Mouse (Mus musculus) limb, embryonic 10.5 days (tissue): ENCODE data around the gene Hnrnpl. TPM values are rescaled to one million over a fixed set of nuclear protein-coding genes. Genes with fewer than 3 reads are reported as not detected.
A peak's percentile ranks its signal among the peaks of the same experiment; 100 is the strongest.

Experiments
- DNase-seq: peaks from one replicate; pipeline ENCODE4 v3.0.0-alpha.2; 2017; ENCODE audit warnings: low spot score
- H3K27ac ChIP-seq: fragments of 300-500 bp; sonication (generic); 2 replicates; pipeline ENCODE4 v1.5.1; 2016; ENCODE audit warnings: mild to moderate bottlenecking
- H3K27me3 ChIP-seq: fragments of 300-500 bp; sonication (generic); 2 replicates; pipeline ENCODE4 v1.6.1; 2016; ENCODE audit warnings: low read depth, mild to moderate bottlenecking; ENCODE audit not compliant: poor library complexity, severe bottlenecking
- H3K36me3 ChIP-seq: fragments of 300-500 bp; sonication (generic); 2 replicates; pipeline ENCODE4 v1.6.1; 2016; ENCODE audit warnings: mild to moderate bottlenecking, moderate library complexity
- H3K4me1 ChIP-seq: fragments of 300-500 bp; sonication (generic); 2 replicates; pipeline ENCODE4 v1.6.1; 2016
- H3K4me3 ChIP-seq: fragments of 300-500 bp; sonication (generic); 2 replicates; pipeline ENCODE4 v1.5.1; 2016; ENCODE audit warnings: mild to moderate bottlenecking, moderate library complexity
- H3K9me3 ChIP-seq: fragments of 300-500 bp; sonication (generic); replicated peaks from 2 replicates; pipeline ENCODE4 v1.6.1; 2016; ENCODE audit warnings: mild to moderate bottlenecking
- WGBS: fragments of 180-500 bp; shearing (Covaris S2); methylation state at CpG from one replicate; pipeline ENCODE4 v1.1.7; 2016; 5-methylcytosine and 5-hydroxymethylcytosine counted together
- polyA plus RNA-seq: library from polyadenylated mRNA; unstranded; fragments of >200 nt; fragmentation: Nextera tagmentation; extraction: Ambion mirVana; gene quantifications from 2 replicates; pipeline ENCODE4 v1.2.1, GENCODE M21; 2016

Gene Hnrnpl
- polyA plus RNA-seq, result 335 and 336 TPM in 2 replicates

- H3K9me3 ChIP-seq, result no peaks in the 10 kb centered on the region
- H3K27me3 ChIP-seq, result no peaks in the 10 kb centered on the region
- peak within 1 kb of the TSS; percentile 87 for H3K4me3 ChIP-seq
- peaks cover 17% of the 10 kb centered on the region for H3K36me3 ChIP-seq
- WGBS, result 5% methylated on average over 35 of the region's 35 CpGs
- no peak for DNase-seq
- H3K27ac ChIP-seq, result peak within 1 kb of the TSS; percentile 100
- peaks cover 46% of the 10 kb centered on the region for H3K4me1 ChIP-seq
Observed at GRCm38 (mm10) chr7:28808221-28808941, at the start of gene Hnrnpl. TSS of gene Hnrnpl (plus strand) at chr7:28808541.

GRCm38 (mm10) chr7:28758623-28759022, 49.7 kb upstream of the Hnrnpl start:
- Histone ChIP-seq H3K36me3 (peaks cover 61% of the 10 kb centered on the region), H3K4me3 (no peak overlapping the region)
- WGBS, result 85% methylated on average over 13 of the region's 13 CpGs

GRCm38 (mm10) chr7:28761907-28762306, 46.4 kb upstream of the Hnrnpl start:
- Histone ChIP-seq H3K27ac (no peak overlapping the region), H3K4me3 (no peak overlapping the region), H3K27me3 (peaks cover 5% of the 10 kb centered on the region), H3K4me1 (peaks cover 16% of the 10 kb centered on the region), H3K9me3 (no peaks in the 10 kb centered on the region), H3K36me3 (peaks cover 51% of the 10 kb centered on the region)
- WGBS, result 93% methylated on average over 9 of the region's 9 CpGs
- no peak for DNase-seq

More at GRCm38 (mm10) chr7:28758623-28759022, 49.7 kb upstream of the Hnrnpl start:
- Histone ChIP-seq H3K9me3 (no peaks in the 10 kb centered on the region), H3K27ac (no peak overlapping the region), H3K4me1 (peaks cover 10% of the 10 kb centered on the region), H3K27me3 (peaks cover 24% of the 10 kb centered on the region)
- DNase-seq, result no peak

- no peak for DNase-seq
- Histone ChIP-seq H3K27me3 (no peaks in the 10 kb centered on the region), H3K4me3 (peak overlapping the region; percentile 83), H3K27ac (no peak overlapping the region), H3K9me3 (no peaks in the 10 kb centered on the region), H3K4me1 (peaks cover 27% of the 10 kb centered on the region), H3K36me3 (peaks cover 29% of the 10 kb centered on the region)
- 86% methylated on average over 6 of the region's 6 CpGs for WGBS
Observed at GRCm38 (mm10) chr7:28765211-28765610, 43.1 kb upstream of the Hnrnpl start.

GRCm38 (mm10) chr7:28766173-28766879, 42.0 kb upstream of the Hnrnpl start, which contains the start of gene Sirt2:
TSS of gene Sirt2 (plus strand) at chr7:28766735.
- Histone ChIP-seq H3K36me3 (peaks cover 17% of the 10 kb centered on the region), H3K4me3 (peak within 1 kb of the TSS; percentile 83), H3K27ac (peak within 1 kb of the TSS; percentile 81), H3K9me3 (no peaks in the 10 kb centered on the region), H3K27me3 (no peaks in the 10 kb centered on the region), H3K4me1 (peaks cover 27% of the 10 kb centered on the region)
- peak; percentile 91 for DNase-seq
- WGBS, result under 1% methylated on average over 45 of the region's 45 CpGs

GRCm38 (mm10) chr7:28766910-28767309, 41.4 kb upstream of the Hnrnpl start:
- WGBS, result 8% methylated on average over 14 of the region's 14 CpGs
- Histone ChIP-seq H3K4me3 (peak overlapping the region; percentile 83), H3K27me3 (no peaks in the 10 kb centered on the region), H3K9me3 (no peaks in the 10 kb centered on the region), H3K36me3 (peaks cover 12% of the 10 kb centered on the region), H3K27ac (peak overlapping the region; percentile 78), H3K4me1 (peaks cover 27% of the 10 kb centered on the region)
- no peak for DNase-seq

GRCm38 (mm10) chr7:28767462-28767965, 40.8 kb upstream of the Hnrnpl start, which contains the start of gene Nfkbib:
TSS of gene Nfkbib (minus strand) at chr7:28767512.
- H3K27me3 ChIP-seq, result no peaks in the 10 kb centered on the region
- WGBS, result 67% methylated on average over 7 of the region's 7 CpGs

GRCm38 (mm10) chr7:28769414-28769958, 38.9 kb upstream of the Hnrnpl start:
- H3K27me3 ChIP-seq, result no peaks in the 10 kb centered on the region
- H3K4me3 ChIP-seq, result no peak overlapping the region
- 95% methylated on average over 9 of the region's 9 CpGs for WGBS
- peaks cover 27% of the 10 kb centered on the region for H3K4me1 ChIP-seq
- DNase-seq, result no peak
- H3K9me3 ChIP-seq, result no peaks in the 10 kb centered on the region
- peaks cover 21% of the 10 kb centered on the region for H3K36me3 ChIP-seq
- no peak overlapping the region for H3K27ac ChIP-seq

More at GRCm38 (mm10) chr7:28767462-28767965, 40.8 kb upstream of the Hnrnpl start, which contains the start of gene Nfkbib:
- no peak for DNase-seq
- peak within 1 kb of the TSS; percentile 81 for H3K27ac ChIP-seq
- H3K9me3 ChIP-seq, result no peaks in the 10 kb centered on the region
- H3K4me3 ChIP-seq, result peak within 1 kb of the TSS; percentile 83
- peaks cover 12% of the 10 kb centered on the region for H3K36me3 ChIP-seq
- H3K4me1 ChIP-seq, result peaks cover 27% of the 10 kb centered on the region

GRCm38 (mm10) chr7:28770309-28770708, 38.0 kb upstream of the Hnrnpl start:
- 92% methylated on average over 3 of the region's 3 CpGs for whole genome bisulfite sequencing
- Histone ChIP-seq H3K27me3 (no peaks in the 10 kb centered on the region), H3K36me3 (peaks cover 27% of the 10 kb centered on the region), H3K9me3 (no peaks in the 10 kb centered on the region), H3K27ac (no peak overlapping the region), H3K4me3 (no peak overlapping the region), H3K4me1 (peaks cover 21% of the 10 kb centered on the region)
- no peak for DNase-seq

GRCm38 (mm10) chr7:28771867-28772266, 36.5 kb upstream of the Hnrnpl start:
- H3K27me3 ChIP-seq, result no peaks in the 10 kb centered on the region
- H3K9me3 ChIP-seq, result no peaks in the 10 kb centered on the region
- peaks cover 34% of the 10 kb centered on the region for H3K36me3 ChIP-seq
- no peak overlapping the region for H3K27ac ChIP-seq
- WGBS, result 93% methylated on average over 11 of the region's 11 CpGs
- H3K4me3 ChIP-seq, result no peak overlapping the region
- H3K4me1 ChIP-seq, result peaks cover 11% of the 10 kb centered on the region
- no peak for DNase-seq

GRCm38 (mm10) chr7:28773163-28773562, 35.2 kb upstream of the Hnrnpl start:
- DNase-seq, result no peak
- no peaks in the 10 kb centered on the region for H3K9me3 ChIP-seq
- no peaks in the 10 kb centered on the region for H3K27me3 ChIP-seq
- H3K36me3 ChIP-seq, result peaks cover 44% of the 10 kb centered on the region
- WGBS, result 82% methylated on average over 3 of the region's 3 CpGs
- no peaks in the 10 kb centered on the region for H3K4me1 ChIP-seq
- H3K27ac ChIP-seq, result no peak overlapping the region
- no peak overlapping the region for H3K4me3 ChIP-seq

- Histone ChIP-seq H3K27ac (peak overlapping the region; percentile 9; the same call in 1 of the 2 replicates), H3K9me3 (no peaks in the 10 kb centered on the region), H3K4me1 (no peaks in the 10 kb centered on the region), H3K4me3 (no peak overlapping the region), H3K27me3 (no peaks in the 10 kb centered on the region), H3K36me3 (peaks cover 48% of the 10 kb centered on the region)
- no peak for DNase-seq
- 84% methylated on average over 12 of the region's 12 CpGs for WGBS
Observed at GRCm38 (mm10) chr7:28774164-28774563, 34.2 kb upstream of the Hnrnpl start.
